Mouse (Mus musculus) intestine, embryonic 16.5 days (tissue): ENCODE results near the gene Fam240a. TPM values are rescaled to one million over a fixed set of nuclear protein-coding genes. Genes with fewer than 3 reads are reported as not detected.

ENCODE experiments used
- ATAC-seq: fragments of 200-750 bp; cut with Nextera tagmentation; 2 replicates; pipeline ENCODE4 v1.8.0; 2017; ENCODE audit warnings: moderate TSS enrichment, moderate library complexity
- H3K27ac ChIP-seq: fragments of 300-500 bp; sonication (generic); 2 replicates; pipeline ENCODE4 v1.5.1; 2014; ENCODE audit warnings: mild to moderate bottlenecking, low read length
- H3K27me3 ChIP-seq: fragments of 300-500 bp; sonication (generic); replicated peaks from 2 replicates; pipeline ENCODE4 v1.6.1; 2014; ENCODE audit warnings: low read length, control low read depth, mixed read lengths; ENCODE audit not compliant: control insufficient read depth, insufficient read depth
- H3K36me3 ChIP-seq: fragments of 300-500 bp; sonication (generic); 2 replicates; pipeline ENCODE4 v1.6.1; 2014; ENCODE audit warnings: low read length, control low read depth; ENCODE audit not compliant: control insufficient read depth, insufficient read depth
- H3K4me1 ChIP-seq: fragments of 300-500 bp; sonication (generic); 2 replicates; pipeline ENCODE4 v1.6.1; 2014; ENCODE audit warnings: low read length, control low read depth, mixed read lengths; ENCODE audit not compliant: control insufficient read depth, insufficient read depth
- H3K4me2 ChIP-seq: fragments of 300-500 bp; sonication (generic); 2 replicates; pipeline ENCODE4 v1.6.1; 2014; ENCODE audit warnings: low read depth, low read length, control low read depth
- H3K4me3 ChIP-seq: fragments of 300-500 bp; sonication (generic); 2 replicates; pipeline ENCODE4 v1.5.1; 2014; ENCODE audit warnings: mild to moderate bottlenecking, low read length
- H3K9ac ChIP-seq: fragments of 300-500 bp; sonication (generic); 2 replicates; pipeline ENCODE4 v1.6.1; 2014; ENCODE audit warnings: low read depth, low read length
- H3K9me3 ChIP-seq: fragments of 300-500 bp; sonication (generic); 2 replicates; pipeline ENCODE4 v1.6.1; 2016; ENCODE audit warnings: low read length, control low read depth; ENCODE audit not compliant: control insufficient read depth
- WGBS: fragments of 180-500 bp; shearing (Covaris S2); extraction: QIAGEN DNeasy Blood & Tissue Kit; methylation state at CpG from one replicate; pipeline ENCODE4 v1.1.7; 2014; 5-methylcytosine and 5-hydroxymethylcytosine counted together
- polyA plus RNA-seq: library from polyadenylated mRNA; unstranded; fragments of >200 nt; fragmentation: Nextera tagmentation; extraction: Ambion mirVana; gene quantifications from 2 replicates; pipeline ENCODE4 v1.2.1, GENCODE M21; 2015

Fam240a gene
- polyA plus RNA-seq, 1 experiment from 2014 or later = not detected

DNA sequence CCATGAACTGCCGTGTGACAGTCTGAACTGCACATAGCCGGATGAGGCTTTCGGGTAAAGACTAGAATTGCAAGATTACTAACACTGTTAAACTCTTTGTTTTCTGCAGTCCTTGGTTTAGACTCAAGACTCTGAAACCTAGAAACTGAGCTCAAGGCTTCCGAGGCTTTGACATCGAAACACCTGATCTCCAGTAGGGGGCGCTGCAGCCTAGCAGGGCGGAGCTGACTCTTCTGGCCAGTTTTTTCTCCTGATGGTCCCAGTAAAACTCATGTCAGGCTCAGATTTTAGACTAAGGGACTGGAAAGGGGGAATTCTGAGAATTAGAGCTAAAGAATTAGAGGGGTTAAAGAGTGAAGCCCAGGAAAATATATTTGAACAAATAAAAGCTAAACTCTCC, 6.1 kb upstream of the Fam240a start:
- H3K9ac ChIP-seq = no peak overlapping the region
- no peaks in the 10 kb centered on the region for H3K4me1 ChIP-seq
- no peak overlapping the region for H3K4me2 ChIP-seq
- H3K36me3 ChIP-seq = no peaks in the 10 kb centered on the region
- 12% methylated on average over 7 of the region's 7 CpGs for WGBS
- no peak for ATAC-seq
- H3K27ac ChIP-seq = no peak overlapping the region
- no peaks in the 10 kb centered on the region for H3K9me3 ChIP-seq
- no peaks in the 10 kb centered on the region for H3K27me3 ChIP-seq
- H3K4me3 ChIP-seq = no peak overlapping the region

GRCm38 (mm10) chr9:110920665-110921419, 4.2 kb upstream of the Fam240a start:
- Histone ChIP-seq H3K27ac (no peak overlapping the region), H3K4me1 (no peaks in the 10 kb centered on the region), H3K9ac (no peak overlapping the region), H3K4me3 (no peak overlapping the region), H3K4me2 (no peak overlapping the region), H3K36me3 (no peaks in the 10 kb centered on the region), H3K27me3 (no peaks in the 10 kb centered on the region), H3K9me3 (no peaks in the 10 kb centered on the region)
- no peak for ATAC-seq
- 55% methylated on average over 15 of the region's 15 CpGs for WGBS

GRCm38 (mm10) chr9:110915466-110915865, 1.2 kb downstream of the Fam240a start:
- H3K27me3 ChIP-seq = no peaks in the 10 kb centered on the region
- no peak overlapping the region for H3K9ac ChIP-seq
- no peak overlapping the region for H3K4me3 ChIP-seq
- no peaks in the 10 kb centered on the region for H3K9me3 ChIP-seq
- ATAC-seq = no peak
- H3K4me2 ChIP-seq = no peak overlapping the region
- WGBS = 56% methylated on average over 8 of the region's 8 CpGs
- H3K4me1 ChIP-seq = no peaks in the 10 kb centered on the region
- no peak overlapping the region for H3K27ac ChIP-seq
- no peaks in the 10 kb centered on the region for H3K36me3 ChIP-seq

GRCm38 (mm10) chr9:110914631-110915236, 1.9 kb downstream of the Fam240a start:
- WGBS = 57% methylated on average over 21 of the region's 21 CpGs
- Histone ChIP-seq H3K4me1 (no peaks in the 10 kb centered on the region), H3K9me3 (no peaks in the 10 kb centered on the region), H3K36me3 (no peaks in the 10 kb centered on the region), H3K9ac (no peak overlapping the region), H3K27ac (no peak overlapping the region), H3K27me3 (no peaks in the 10 kb centered on the region), H3K4me2 (no peak overlapping the region), H3K4me3 (no peak overlapping the region)
- no peak for ATAC-seq

DNA sequence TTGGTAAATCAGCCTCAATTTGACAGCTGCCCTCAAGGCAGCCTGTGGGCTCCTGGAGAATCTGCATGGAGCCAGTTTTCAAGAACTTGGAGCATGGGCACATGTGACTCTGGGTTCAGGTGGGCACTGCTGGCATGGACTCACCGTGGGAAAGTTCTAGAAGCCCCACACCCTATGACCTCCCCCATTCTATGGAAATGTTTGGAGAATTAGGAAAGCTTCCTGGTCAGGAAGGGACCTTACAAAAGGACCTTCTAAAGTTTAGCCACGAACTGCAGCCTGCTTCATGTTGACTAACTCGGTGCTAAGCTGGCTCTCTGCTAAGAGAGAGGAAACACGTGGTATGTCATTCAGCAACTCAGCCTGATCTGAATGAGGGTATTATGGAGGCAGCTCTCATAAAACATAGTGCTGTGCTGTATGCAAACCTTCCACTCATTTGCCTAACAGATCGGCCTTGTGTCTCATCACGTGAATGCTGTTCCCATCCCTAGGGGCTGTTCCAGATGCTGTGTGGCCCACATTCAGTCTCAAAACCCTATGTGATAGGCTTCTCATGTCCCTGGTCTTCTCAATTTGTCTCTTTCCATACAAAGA, 7.2 kb downstream of the Fam240a start:
- Histone ChIP-seq H3K27ac (no peak overlapping the region), H3K36me3 (no peaks in the 10 kb centered on the region), H3K9ac (no peak overlapping the region), H3K27me3 (no peaks in the 10 kb centered on the region), H3K9me3 (no peaks in the 10 kb centered on the region), H3K4me1 (no peaks in the 10 kb centered on the region), H3K4me2 (no peak overlapping the region), H3K4me3 (no peak overlapping the region)
- 73% methylated on average over 6 of the region's 6 CpGs for WGBS
- ATAC-seq = no peak

GRCm38 (mm10) chr9:110908631-110909016, 8.0 kb downstream of the Fam240a start:
- WGBS = 95% methylated on average over 3 of the region's 3 CpGs
- no peaks in the 10 kb centered on the region for H3K36me3 ChIP-seq
- H3K9me3 ChIP-seq = no peaks in the 10 kb centered on the region
- no peak overlapping the region for H3K4me3 ChIP-seq
- H3K4me1 ChIP-seq = no peaks in the 10 kb centered on the region
- no peak overlapping the region for H3K4me2 ChIP-seq
- no peak for ATAC-seq
- no peaks in the 10 kb centered on the region for H3K27me3 ChIP-seq
- no peak overlapping the region for H3K27ac ChIP-seq
- H3K9ac ChIP-seq = no peak overlapping the region

GRCm38 (mm10) chr9:110907838-110908630, 8.6 kb downstream of the Fam240a start:
- Histone ChIP-seq H3K9me3 (no peaks in the 10 kb centered on the region), H3K4me3 (no peak overlapping the region), H3K36me3 (no peaks in the 10 kb centered on the region), H3K9ac (no peak overlapping the region), H3K4me2 (no peak overlapping the region), H3K27ac (no peak overlapping the region), H3K27me3 (no peaks in the 10 kb centered on the region), H3K4me1 (no peaks in the 10 kb centered on the region)
- WGBS = 82% methylated on average over 4 of the region's 4 CpGs
- ATAC-seq = no peak

DNA sequence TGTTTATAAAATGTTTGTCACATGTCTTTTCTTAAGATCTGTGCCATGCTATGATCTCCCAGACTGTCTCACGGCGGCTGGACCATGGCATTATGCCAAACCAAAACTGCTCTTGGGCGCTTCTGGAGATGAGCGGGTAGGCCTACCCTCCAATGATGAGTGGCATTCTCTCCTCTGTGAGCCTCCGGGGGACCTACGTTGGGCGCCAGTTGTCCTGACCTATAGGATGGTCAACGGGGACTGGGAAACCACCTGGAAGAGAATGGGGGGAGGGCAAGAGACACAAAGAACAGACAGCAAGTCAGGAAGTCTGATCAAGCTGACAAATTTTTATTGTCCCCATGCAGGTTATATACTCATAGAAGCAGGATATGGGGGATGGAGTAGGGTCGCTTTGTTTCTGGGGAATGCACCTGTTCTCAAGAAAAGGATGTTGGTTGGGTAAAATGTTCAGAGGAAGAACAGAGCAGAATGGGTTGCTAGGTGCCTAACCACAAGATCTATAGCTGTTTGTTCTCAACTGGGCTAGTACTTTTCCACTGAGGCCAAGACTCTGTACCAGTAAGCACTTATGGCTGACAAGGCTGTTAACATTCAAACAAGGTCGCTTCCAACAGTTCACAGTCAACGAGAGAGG, 9.3 kb downstream of the Fam240a start:
- H3K27me3 ChIP-seq = no peaks in the 10 kb centered on the region
- H3K4me1 ChIP-seq = no peaks in the 10 kb centered on the region
- H3K4me2 ChIP-seq = no peak overlapping the region
- 90% methylated on average over 11 of the region's 11 CpGs for WGBS
- H3K27ac ChIP-seq = no peak overlapping the region
- H3K9me3 ChIP-seq = no peaks in the 10 kb centered on the region
- no peak for ATAC-seq
- H3K9ac ChIP-seq = no peak overlapping the region
- no peaks in the 10 kb centered on the region for H3K36me3 ChIP-seq
- no peak overlapping the region for H3K4me3 ChIP-seq

DNA sequence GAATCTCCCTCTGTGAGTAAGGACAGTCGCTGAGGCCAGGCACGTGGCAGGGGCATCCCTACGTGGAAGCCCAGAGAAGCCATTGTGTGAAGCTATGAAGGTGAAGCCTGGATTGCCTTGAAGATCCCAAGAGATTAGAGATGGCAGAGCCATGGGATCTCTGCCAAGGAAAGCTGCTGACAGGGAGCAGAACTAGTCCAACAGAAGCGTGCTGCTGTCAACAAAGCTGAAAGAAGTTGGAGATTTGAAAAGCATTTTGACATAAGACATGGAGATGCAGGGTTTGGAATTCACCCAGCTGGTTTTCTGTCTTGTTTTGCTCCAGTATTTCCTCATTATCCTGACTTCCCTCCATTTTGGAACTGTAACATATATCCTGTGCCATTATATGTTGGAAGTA, 14.4 kb downstream of the Fam240a start:
- no peak for ATAC-seq
- Histone ChIP-seq H3K4me2 (no peak overlapping the region), H3K4me3 (no peak overlapping the region), H3K36me3 (no peaks in the 10 kb centered on the region), H3K27me3 (no peaks in the 10 kb centered on the region), H3K27ac (no peak overlapping the region), H3K9ac (no peak overlapping the region), H3K9me3 (no peaks in the 10 kb centered on the region), H3K4me1 (no peaks in the 10 kb centered on the region)
- 77% methylated on average over 4 of the region's 4 CpGs for WGBS
